Mouse (Mus musculus) ovary, postnatal 14 days (tissue): ENCODE measurements around the gene Rasd1.

Source experiments
- DNase-seq: peaks from one replicate; pipeline ENCODE4 v3.0.0; 2022; ENCODE audit warnings: low spot score

Gene Rasd1

DNA sequence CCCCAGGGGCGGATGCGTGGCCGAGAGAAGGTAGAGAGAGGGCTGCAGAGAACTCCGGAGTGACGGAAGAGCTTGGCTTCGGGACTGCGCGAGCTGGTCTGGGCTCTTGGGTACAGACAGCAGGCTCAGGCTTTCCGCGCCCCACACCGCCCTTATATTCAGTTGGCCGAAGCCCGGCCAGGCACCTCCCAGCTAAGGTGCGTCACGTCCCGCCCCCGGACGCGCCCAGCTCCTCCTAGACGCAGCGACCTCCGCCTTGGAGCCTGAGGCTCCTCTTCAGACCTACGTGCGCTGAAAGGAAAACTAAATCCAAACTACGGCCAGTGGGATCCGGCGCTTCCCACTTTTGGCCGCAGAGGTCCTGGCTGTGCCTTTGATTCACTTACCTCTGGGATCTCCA, at the start of gene Rasd1:
Gene Rasd1 (minus strand): TSS at position 127 of the 400 bp plus-strand sequence.
- DNase-seq = peak; percentile 82

DNA sequence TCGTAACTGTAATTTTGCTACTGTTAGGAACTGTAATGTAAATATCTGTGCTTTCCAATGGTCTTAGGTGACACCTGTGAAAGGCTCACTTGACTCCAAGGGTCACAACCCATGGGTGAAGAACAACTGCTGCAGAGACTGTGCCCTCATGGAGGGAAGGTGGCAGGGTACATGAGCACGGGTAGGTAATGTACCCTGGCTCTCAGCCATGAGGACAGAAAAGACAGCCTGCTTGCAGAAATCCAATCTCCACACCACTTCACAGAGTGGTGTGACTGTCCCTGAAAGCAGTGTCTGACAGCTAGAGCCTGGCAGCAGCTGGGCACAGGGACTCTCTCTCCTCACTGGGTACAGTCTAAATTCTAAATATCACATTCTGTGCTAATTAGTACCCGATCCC, 46.8 kb upstream of the Rasd1 start:
- no peak for DNase-seq

DNA sequence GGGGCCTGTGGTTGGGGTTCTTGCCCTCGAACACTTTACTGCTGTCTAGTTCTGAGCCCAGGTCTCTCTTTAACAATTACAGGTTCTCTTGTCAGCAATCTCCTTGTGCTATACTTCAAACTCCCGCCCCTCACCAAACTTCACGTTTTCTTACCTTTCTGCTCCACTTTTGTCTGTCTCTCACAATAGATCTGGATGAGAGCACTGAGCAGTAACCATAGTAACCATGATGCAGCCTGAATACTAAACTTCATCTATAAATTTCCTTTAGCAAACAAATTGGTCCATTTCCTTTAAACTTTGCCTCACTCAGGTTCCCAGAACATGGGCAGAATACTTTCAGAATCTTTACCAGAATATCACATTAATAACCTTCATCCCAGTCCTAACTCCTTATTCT, 44.7 kb upstream of the Rasd1 start:
- no peak for DNase-seq

DNA sequence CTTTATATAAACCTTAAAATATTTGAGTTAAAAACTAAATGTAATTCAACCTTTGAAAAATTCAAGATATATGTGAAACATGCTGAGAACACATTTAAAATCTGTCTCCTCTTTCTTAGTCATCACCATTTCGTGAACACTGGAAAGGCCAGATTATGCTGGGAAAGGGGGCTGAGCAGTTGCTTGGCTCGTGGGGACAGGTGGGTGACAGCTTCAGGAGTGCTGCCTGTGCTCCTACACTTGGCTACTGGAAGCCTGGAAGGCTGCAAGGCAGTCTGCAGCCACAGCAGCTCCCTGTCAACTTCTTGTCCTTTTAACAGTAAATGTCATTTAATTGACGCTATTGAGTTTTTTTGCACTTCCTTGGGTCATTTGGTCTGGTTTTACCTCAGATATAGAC, 41.1 kb upstream of the Rasd1 start:
- DNase-seq = no peak

DNA sequence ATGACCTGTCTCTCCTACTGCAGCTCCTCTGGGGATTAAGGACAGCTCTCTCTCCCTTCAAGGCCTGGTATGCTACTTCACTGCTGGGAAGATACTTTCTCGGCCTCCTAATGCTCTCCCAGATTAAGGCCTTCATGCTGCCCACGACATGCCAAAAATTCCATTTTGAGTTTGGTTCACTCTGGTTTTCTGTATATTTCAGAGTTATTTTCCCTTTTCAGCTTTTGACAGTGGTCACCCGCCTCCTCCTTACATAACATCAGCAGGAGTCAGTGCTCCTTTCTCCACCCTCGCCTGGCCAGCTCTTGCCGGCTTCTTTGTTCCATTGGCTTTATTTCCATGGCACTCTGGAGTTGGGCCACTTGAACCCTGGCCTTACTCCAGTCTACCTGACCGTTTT, 40.0 kb upstream of the Rasd1 start:
- DNase-seq = no peak

DNA sequence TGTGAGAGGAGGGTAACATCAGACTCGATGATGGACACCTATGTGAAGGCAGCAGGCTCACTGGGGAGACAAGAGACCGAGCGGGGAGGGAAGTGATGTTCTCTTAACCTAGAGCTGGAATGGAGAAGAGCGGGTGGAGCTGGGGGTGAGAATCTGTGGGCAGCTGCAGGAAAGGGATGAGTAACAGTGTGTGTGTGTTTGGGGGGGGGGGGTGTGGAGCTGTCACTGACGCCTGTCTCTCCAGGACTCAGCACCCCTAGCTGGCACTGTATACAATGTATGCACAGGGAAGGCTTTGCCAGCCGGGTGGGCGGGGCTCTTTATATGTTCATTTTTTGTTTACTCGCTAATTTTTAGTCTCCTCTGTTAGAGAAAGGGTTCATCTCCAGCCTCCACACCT, 39.1 kb upstream of the Rasd1 start:
- no peak for DNase-seq

DNA sequence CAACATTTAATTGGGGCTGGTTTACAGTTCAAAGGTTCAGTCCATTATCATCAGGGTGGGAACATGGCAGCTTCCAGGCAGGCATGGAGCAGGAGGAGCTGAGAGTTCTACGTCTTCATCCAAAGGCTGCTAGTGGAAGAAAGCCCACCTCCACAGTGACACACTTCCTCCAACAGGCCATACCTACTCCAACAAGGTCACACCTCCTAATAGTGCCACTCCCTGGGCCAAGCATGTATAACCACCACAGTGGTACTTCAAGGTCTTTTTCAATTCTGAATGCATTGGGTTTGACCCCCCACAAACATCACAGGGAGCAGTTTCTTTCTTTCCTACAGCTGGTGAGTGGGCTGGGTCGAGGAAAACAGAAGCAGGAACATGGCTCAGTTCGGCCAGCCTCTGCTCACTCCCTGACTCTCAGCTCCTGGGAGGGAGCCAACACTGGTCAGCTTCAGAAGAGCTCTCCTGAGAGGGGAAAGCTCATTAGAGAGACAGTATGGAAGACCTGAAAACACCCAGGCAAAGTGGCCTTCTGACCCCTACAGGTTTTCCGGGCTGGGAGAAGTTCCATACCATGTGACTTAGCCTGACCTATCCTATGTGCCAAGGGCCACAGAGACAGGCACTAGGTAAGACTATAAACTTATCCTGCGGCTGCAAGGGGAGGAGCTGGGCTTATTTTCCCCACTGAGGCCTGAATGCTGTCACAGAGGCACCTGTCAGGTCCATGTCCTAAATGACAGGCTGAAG, 36.7 kb upstream of the Rasd1 start:
- no peak for DNase-seq

DNA sequence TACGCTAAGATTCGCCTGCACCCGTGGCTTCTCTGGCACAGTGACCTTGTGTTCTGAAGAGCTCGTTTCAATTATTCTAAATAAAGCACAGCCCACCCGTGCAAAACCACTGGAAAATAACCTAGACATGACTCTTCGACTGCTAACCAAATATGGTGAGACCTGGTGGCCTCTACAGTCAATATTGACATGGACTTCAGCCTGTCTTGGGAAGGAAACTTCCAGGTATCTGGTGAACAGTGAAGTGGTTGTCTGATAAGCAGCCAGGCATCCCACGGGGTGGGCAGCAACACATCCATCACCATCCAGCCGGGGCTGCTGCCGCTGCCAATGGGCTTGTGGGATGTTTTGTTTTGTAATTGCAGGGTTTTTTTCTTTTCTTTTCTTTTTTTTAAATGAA, 29.6 kb upstream of the Rasd1 start:
- DNase-seq = no peak

DNA sequence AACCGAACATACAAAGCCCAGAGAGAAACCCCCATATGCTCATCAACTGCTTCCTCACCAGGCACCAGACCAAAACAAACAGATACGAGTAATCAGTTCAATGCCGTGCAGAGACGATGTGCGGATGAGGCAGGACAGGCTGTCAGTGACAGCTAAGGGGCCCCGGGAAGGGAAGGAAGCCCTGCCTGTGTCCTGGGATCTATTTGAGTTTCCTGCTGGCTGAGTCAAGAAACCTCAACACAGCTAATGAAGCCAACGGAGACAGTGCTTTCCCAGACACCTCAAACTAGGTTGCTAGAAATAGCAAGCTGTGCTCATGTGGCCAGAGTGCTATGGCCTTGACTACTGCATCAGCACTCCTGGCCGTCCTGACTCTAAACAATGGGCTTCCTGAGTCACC, 26.6 kb upstream of the Rasd1 start:
- DNase-seq = no peak

DNA sequence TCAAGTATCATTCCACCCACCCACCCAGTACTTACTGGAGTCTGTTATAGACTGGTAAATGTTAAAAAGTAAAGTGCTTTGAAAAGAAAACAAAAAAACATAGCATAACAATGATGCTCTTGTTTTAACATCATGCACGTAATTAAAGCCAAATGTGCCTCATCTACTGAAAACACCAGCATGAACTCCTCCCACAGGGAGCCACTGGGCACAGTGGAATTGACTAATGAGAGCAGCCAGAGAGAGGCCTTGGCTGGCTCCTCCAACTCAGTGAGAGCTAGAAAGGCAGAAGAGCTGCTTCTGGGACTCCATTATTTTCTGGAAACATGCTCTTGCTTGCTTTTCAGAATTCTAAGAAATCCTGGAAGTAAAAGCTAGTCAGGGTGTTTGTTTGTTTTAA, 24.7 kb upstream of the Rasd1 start:
- no peak for DNase-seq

DNA sequence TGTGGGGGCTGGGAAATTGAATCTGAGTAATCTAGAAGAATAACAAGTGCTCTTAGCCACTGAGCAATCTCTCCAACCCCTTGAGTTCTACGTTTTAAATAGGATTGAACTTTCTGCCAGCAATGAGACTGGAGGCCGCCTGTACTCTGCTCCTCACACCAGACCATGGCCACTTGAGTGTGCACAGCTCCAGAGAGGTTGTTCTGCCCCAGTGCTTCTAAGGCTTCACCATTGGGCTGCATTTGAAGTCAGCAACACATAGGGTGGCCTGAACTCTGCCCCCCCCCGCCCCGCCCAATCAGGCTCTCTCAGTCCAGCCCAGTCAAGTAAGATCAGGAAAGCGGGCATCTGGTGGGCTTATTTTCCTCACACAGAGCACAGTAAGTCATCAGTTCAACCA, 13.1 kb upstream of the Rasd1 start:
- DNase-seq = no peak

DNA sequence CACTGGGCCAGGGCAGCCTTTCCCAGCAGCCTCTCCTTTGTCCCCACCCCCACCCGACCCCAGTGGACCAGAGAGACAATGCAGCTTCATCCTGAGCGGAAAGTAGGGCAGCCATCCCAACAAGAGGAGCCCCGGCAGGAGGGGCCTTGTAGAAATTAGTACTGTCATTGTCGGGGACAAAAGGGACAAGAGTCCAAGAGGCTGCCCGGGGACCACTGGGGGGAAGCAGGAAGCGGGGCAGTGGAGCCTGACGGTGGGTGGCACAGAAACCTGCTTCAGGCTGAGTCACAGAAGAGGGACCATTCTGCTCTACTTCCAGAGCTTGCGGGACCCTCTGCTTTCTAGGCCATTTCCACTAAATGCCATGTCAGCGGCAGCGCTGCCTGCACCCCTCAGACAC, 10.5 kb upstream of the Rasd1 start:
- DNase-seq = no peak

DNA sequence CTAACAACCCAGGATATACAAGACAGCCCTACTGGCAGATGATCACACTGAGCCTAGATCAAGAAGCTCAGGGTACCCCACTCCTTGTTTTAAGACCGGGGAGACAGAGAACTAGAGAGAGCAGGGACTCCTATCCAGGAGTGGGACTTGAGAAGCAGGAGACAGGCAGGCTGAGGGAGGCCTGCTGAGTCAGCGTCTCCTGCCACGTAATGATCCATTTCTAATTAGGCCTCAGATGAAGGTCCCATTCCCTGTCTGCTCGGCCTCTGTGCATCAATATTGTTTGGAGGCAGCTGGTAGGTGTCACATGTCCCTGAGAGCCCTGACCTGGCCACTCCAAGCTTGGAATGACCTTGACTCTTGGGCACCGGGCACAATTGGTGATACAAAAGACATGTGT, 8.6 kb upstream of the Rasd1 start:
- no peak for DNase-seq

DNA sequence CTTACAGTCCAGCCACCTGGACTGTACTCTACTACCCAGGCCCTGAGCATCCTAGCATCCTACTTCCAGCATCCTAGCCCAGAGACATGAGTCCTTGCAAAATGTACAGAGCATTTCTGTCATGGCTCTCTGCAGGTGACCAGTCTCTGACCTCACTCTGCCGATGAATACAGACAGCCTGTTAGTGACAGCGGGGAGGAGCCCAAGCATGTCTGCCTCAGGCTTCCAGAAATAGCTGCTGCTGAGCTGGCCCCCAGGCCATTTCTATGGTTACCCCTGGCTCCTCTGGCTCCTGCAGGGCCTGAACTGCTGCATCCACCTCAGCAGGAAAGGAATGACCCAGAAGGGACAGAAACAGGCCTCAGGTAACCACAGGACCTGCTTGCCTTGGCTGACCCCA, 6.9 kb upstream of the Rasd1 start:
- DNase-seq = no peak

DNA sequence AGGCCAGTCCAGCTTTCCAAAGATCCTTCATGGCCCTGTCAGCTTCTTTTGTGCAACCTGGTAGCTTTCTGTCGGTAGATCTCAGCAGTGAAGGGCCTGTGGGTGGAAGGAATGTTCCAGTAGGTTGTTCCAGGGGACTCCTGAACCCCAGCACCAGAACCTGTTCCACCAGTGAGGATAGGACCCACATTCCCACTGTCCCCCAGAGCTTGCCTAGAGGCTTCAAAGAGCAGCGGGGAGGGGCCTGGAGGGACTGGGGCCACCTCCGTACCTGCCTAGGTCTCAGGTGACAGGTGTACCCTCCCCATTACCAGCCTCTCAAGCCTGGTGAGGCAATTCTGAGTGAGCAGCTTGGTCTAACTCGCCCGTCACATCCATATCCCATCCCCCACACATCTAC, 6.0 kb upstream of the Rasd1 start:
- DNase-seq = no peak

DNA sequence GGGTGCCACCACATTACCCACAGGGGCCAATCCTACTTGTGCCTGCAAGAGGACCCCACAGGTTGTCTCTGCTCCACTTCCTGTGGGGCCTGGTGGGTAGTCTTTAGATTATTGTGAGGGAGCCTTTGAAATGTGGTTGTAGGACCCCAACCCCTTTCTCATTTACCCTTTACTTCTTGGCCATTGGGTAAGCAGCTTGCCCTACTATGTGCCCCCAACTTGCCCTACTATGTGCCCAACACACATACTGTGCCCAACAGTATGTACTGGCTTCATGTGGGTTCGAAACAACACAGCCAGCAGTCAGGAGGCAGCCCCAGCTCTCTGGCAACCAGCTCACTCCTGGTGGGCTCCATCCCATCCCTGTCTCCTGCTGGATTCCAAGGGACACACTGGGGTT, 3.0 kb upstream of the Rasd1 start:
- no peak for DNase-seq

DNA sequence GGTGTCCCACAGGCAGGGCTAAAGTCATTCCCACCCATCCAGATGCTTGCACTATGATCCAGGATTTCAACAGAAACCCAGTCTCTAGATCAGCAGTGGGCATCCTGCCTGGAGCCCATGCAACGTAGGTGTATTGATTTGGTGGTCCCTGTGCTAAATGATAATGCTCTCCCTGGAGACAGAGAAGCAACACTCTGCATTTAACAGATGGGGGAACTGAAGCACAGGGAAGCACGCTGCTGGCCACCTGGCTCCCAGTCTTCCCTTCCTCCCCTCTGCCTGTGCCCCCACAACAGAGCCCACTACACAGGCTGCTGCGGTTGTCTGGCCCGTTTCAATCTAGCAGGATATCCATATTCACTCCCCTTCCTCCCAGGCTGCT, 1.3 kb upstream of the Rasd1 start:
- no peak for DNase-seq

DNA sequence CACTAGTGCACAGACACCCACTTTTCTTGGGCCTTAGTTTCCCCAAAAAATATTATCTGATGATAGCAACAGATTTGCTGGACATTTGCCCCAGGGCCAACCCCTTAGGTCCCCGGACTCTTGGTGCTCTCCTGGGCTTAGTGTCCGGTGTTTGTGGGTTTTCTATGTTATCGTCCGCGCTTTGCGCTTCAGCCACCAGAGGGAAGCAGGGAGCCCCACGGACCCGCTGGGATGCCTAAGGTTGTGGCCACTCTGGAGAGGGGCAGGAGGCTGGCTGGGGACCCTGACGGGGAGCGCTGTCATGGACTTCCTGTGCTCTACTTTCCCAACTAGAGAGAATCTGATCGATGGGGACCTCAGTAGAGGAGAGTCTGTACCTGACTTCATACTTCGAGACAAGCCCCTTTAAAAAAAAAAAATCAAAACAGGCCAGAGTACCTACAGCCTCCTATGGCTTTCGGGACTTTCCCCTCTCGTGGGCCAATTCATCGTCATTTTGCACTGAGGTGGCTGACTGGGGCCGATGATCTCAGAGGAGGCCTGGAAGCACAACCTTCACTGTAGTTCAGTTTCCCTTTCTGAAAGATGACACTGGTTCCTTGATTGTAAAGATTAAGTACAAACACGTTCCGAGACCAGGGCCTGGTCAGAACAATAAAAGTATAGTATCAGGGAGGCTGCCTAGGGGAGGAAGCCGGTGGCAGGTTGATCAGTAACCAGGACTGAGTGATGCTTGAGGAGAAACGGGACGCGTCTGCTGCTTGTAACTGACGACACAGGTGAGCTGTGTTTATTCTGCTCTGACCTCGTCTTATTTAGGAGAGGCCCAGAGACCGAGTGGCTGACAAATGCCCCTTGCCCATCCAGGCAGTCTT, 720 bp upstream of the Rasd1 start:
- peak; percentile 81 for DNase-seq

DNA sequence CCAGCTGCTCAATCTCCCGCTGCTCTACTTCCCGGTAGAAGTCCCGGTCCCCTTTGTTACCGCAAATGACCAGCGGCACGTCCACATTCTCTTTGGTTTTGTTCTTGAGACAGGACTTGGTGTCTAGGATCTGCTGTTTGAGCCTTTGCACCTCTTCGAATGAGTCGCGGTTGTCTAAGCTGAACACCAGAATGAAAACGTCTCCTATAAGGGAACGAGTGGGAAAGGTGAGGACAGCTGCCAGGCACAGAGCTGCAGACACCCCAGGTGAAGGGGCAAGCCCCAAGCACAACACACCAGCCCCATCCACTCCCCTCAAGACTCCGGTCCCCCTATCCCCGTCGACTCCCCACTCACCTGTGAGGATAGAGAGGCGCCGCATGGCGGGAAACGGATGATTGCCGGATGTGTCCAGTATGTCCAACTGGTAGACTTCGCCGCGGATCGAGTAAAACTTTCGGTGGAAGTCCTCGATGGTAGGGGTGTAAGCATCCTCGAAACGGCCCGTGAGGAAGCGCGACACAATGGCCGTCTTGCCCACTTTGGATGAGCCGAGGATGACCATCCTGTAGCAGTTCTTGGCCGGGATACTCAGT, 483 bp downstream of the Rasd1 start:
- DNase-seq = no peak

DNA sequence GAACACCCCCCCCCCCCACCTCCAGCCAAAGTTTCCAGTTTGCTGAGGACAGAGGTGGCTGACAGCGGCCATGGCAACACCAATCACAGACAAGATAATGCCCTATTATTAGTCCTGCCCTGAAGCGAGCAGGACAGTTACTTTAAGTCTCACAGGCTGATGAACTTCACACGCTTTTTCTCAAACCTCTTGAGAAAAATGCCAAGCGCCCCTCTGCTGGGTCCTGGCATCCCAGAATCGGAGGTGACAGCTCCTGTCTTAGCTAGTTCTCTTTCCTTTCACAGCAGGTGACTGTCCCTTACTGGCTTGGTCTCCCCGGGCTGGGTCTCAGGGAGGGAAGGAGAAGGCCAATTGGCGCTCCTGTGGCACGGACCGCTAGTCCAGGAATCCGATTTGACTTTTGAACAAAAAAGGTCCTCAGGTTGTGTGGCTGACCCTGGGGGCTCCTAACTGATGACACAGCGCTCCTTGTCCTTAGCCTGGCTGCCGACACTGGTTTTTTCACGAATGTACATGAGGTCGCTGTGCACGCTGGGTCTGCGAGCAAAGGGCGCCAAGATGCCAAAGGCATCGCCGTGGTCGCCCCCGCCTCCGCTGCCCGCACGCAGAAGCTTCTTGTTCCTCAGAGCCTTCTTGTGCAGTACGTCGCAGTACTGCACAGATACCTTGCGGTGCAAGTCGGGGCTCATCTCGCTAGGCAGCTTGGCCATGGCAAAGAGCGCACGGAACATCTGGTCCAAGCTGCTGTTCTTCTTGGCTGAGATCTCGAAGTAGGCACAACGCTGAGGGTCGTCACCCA, 1.2 kb downstream of the Rasd1 start:
- no peak for DNase-seq

DNA sequence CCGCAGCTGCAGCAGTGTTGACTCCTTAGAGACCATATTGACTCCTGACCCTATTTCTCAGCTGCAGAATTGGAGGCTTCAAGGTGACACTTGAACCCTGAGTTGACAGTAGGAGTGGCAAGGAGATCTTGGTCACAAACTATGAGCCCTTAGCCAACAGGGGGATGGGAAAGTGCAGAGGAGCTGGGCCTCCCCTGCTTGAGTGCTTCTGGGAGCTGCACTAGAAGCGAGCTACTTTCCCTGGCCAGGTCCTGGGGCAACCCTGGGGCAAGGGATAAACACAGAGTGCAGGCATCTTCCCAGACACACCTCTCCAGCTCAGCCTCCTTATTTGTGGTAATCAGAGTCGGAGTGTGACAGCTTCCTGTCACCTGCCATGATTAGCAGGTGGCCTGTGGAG, 2.2 kb downstream of the Rasd1 start:
- no peak for DNase-seq

DNA sequence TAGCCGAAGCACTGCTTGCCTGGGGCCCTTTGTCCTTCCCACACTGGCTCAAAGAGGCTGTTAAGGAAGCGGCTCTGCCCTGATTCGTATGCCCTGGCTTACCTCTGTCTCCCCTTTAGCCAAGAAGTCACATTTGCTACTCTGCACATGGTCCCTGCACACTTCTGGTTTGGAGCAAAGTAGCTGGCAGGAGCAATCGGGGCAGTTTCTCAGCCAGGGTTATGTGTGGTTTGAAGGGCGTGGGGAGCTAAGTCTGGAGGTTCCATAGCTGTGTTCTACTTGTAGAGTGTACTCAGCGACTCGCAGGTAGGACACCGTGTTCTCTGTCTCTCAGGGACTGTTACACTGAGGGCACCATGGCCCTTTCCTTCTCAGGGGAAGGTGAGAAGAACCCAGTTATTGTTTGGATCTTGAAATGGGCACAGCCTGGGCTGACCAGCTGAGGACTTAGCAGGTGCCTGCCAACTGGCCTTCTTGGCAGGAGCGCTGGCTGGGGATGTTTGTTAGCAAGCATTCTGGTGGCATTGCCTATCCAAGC, 3.3 kb downstream of the Rasd1 start:
- DNase-seq = no peak
